Mouse (Mus musculus) kidney, embryonic 14.5 days (tissue): ENCODE results near the gene Carf. TPM values are rescaled to one million over a fixed set of nuclear protein-coding genes. Genes with fewer than 3 reads are reported as not detected.

ENCODE experiments used
- ATAC-seq: fragments of 200-750 bp; cut with Nextera tagmentation; 2 replicates; pipeline ENCODE4 v1.8.0; 2017; ENCODE audit warnings: moderate number of reproducible peaks, mild to moderate bottlenecking, moderate TSS enrichment, moderate library complexity; ENCODE audit not compliant: low FRiP score, low TSS enrichment
- H3K27ac ChIP-seq: fragments of 300-500 bp; sonication (generic); 2 replicates; pipeline ENCODE4 v1.5.1; 2014; ENCODE audit warnings: low read depth, mild to moderate bottlenecking, low read length, moderate library complexity, mixed read lengths
- H3K27me3 ChIP-seq: fragments of 300-500 bp; sonication (generic); 2 replicates; pipeline ENCODE4 v1.6.1; 2014; ENCODE audit warnings: mild to moderate bottlenecking, low read length; ENCODE audit not compliant: control insufficient read depth, insufficient read depth
- H3K36me3 ChIP-seq: fragments of 300-500 bp; sonication (generic); 2 replicates; pipeline ENCODE4 v1.6.1; 2014; ENCODE audit warnings: low read length, mixed read lengths; ENCODE audit not compliant: control insufficient read depth, insufficient read depth
- H3K4me1 ChIP-seq: fragments of 300-500 bp; sonication (generic); 2 replicates; pipeline ENCODE4 v1.6.1; 2014; ENCODE audit warnings: low read length, mixed read lengths; ENCODE audit not compliant: control insufficient read depth, insufficient read depth
- H3K4me2 ChIP-seq: fragments of 300-500 bp; sonication (generic); replicated peaks from 2 replicates; pipeline ENCODE4 v1.6.1; 2014; ENCODE audit warnings: low read depth, mild to moderate bottlenecking, low read length
- H3K4me3 ChIP-seq: fragments of 300-500 bp; sonication (generic); 2 replicates; pipeline ENCODE4 v1.5.1; 2014; ENCODE audit warnings: mild to moderate bottlenecking, low read length
- H3K9ac ChIP-seq: fragments of 300-500 bp; sonication (generic); 2 replicates; pipeline ENCODE4 v1.6.1; 2014; ENCODE audit warnings: low read depth, mild to moderate bottlenecking, low read length, moderate library complexity
- H3K9me3 ChIP-seq: fragments of 300-500 bp; sonication (generic); 2 replicates; pipeline ENCODE4 v1.6.1; 2016; ENCODE audit warnings: low read length; ENCODE audit not compliant: control insufficient read depth
- WGBS: fragments of 180-500 bp; shearing (Covaris S2); extraction: QIAGEN DNeasy Blood & Tissue Kit; methylation state at CpG from one replicate; pipeline ENCODE4 v1.1.7; 2014; 5-methylcytosine and 5-hydroxymethylcytosine counted together
- polyA plus RNA-seq: library from polyadenylated mRNA; unstranded; fragments of >200 nt; fragmentation: Nextera tagmentation; extraction: Ambion mirVana; gene quantifications from 2 replicates; pipeline ENCODE4 v1.2.1, GENCODE M21; 2014

The Carf gene
- polyA plus RNA-seq, 1 experiment from 2014 or later, result 9.3 TPM

DNA sequence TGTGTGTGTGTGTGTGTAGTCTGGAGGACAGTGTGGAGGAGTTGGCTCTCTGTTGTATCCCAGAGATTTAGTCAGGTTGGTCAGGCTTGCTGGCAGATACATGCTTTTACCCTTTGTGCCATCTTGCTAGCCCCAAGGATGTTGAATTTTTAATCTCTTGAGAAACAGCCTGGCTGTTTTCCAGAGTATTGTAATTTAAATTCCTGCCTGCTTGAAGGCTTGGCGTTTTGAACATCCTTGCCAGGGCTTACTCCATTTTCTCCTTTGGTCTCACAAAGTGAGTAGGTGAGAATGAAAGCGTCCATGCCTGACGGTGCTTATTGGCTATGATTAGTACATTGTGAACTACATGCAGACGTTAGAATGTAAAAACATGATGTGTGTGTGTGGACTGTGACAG is 101.0 kb downstream of the Carf start:
- H3K4me3 ChIP-seq, result no peak overlapping the region
- H3K4me1 ChIP-seq, result no peaks in the 10 kb centered on the region
- H3K27ac ChIP-seq, result no peak overlapping the region
- no peaks in the 10 kb centered on the region for H3K27me3 ChIP-seq
- no peaks in the 10 kb centered on the region for H3K9me3 ChIP-seq
- no peak overlapping the region for H3K9ac ChIP-seq
- peaks cover 36% of the 10 kb centered on the region for H3K36me3 ChIP-seq
- no peak overlapping the region for H3K4me2 ChIP-seq
- 88% methylated on average over 4 of the region's 4 CpGs for WGBS
- no peak for ATAC-seq

Other genes starting within 250 kb of the Carf start
- gene Fam117b, start 185.2 kb upstream of the Carf start, polyA plus RNA-seq, result 11.2 and 19.2 TPM in 2 replicates
- 1.8 and 2.3 TPM in 2 replicates for gene Ica1l, start 55.1 kb upstream of the Carf start, polyA plus RNA-seq
- 68.3 and 69.5 TPM in 2 replicates for gene Wdr12, start 398 bp downstream of the Carf start, polyA plus RNA-seq
- gene Nbeal1, start 82.4 kb downstream of the Carf start, polyA plus RNA-seq, result 10.7 and 13.1 TPM in 2 replicates
- gene Cyp20a1, start 245.1 kb downstream of the Carf start, polyA plus RNA-seq, result 14.9 and 22.2 TPM in 2 replicates